Mouse (Mus musculus) heart, postnatal 0 days (tissue): ENCODE results near the gene 5730507C01Rik. TPM values are rescaled to one million over a fixed set of nuclear protein-coding genes. Genes with fewer than 3 reads are reported as not detected.
"Not testable (repeated sequence)": the region's sequence is repeated elsewhere in the genome, so short reads cannot be mapped to it uniquely, and the experiment has no call there.

Experiments used
- ATAC-seq: fragments of 200-750 bp; cut with Nextera tagmentation; 2 replicates; pipeline ENCODE4 v1.8.0; 2017; ENCODE audit warnings: low read depth, moderate number of reproducible peaks, moderate library complexity; ENCODE audit not compliant: insufficient read depth
- DNase-seq: peaks from one replicate; pipeline ENCODE4 v3.0.0-alpha.2; 2016; ENCODE audit warnings: low spot score
- H3K27ac ChIP-seq: fragments of 300-500 bp; sonication (generic); 2 replicates; pipeline ENCODE4 v1.5.1; 2014; ENCODE audit warnings: low read depth, mild to moderate bottlenecking
- H3K27me3 ChIP-seq: fragments of 300-500 bp; sonication (generic); 2 replicates; pipeline ENCODE4 v1.6.1; 2014; ENCODE audit warnings: low read length, mixed read lengths; ENCODE audit not compliant: control insufficient read depth, insufficient read depth
- H3K36me3 ChIP-seq: fragments of 300-500 bp; sonication (generic); replicated peaks from 2 replicates; pipeline ENCODE4 v1.6.1; 2014; ENCODE audit warnings: low read length, mixed read lengths; ENCODE audit not compliant: control insufficient read depth, insufficient read depth
- H3K4me1 ChIP-seq: fragments of 300-500 bp; sonication (generic); 2 replicates; pipeline ENCODE4 v1.6.1; 2014; ENCODE audit warnings: antibody characterized with exemption; ENCODE audit not compliant: control insufficient read depth, insufficient read depth
- H3K4me2 ChIP-seq: fragments of 300-500 bp; sonication (generic); 2 replicates; pipeline ENCODE4 v1.6.1; 2014; ENCODE audit warnings: low read depth, mild to moderate bottlenecking, low read length, moderate library complexity
- H3K4me3 ChIP-seq: fragments of 300-500 bp; sonication (generic); 2 replicates; pipeline ENCODE4 v1.5.1; 2014; ENCODE audit warnings: low read depth, low read length
- H3K9ac ChIP-seq: fragments of 300-500 bp; sonication (generic); replicated peaks from 2 replicates; pipeline ENCODE4 v1.6.1; 2014; ENCODE audit warnings: low read depth, low read length, mixed read lengths
- H3K9me3 ChIP-seq: fragments of 300-500 bp; sonication (generic); replicated peaks from 2 replicates; pipeline ENCODE4 v1.6.1; 2016; ENCODE audit warnings: low read length; ENCODE audit not compliant: control insufficient read depth
- CTCF ChIP-seq: IDR thresholded peaks from 2 replicates; pipeline ENCODE4 v1.5.1; 2016; ENCODE audit warnings: antibody characterized with exemption, control low read depth, low read depth
- EP300 ChIP-seq: IDR thresholded peaks from 2 replicates; pipeline ENCODE4 v1.6.1; 2016; ENCODE audit warnings: antibody characterized with exemption, low read depth
- WGBS: fragments of 180-500 bp; shearing (Covaris S2); extraction: QIAGEN DNeasy Blood & Tissue Kit; methylation state at CpG from one replicate; pipeline ENCODE4 v1.1.7; 2014; 5-methylcytosine and 5-hydroxymethylcytosine counted together
- polyA plus RNA-seq: library from polyadenylated mRNA; unstranded; fragments of >200 nt; fragmentation: Nextera tagmentation; extraction: Ambion mirVana; gene quantifications from 2 replicates; pipeline ENCODE4 v1.2.1, GENCODE M21; 2015
- total RNA-seq: library from RNA; depleted of rRNA; stranded (reverse); fragments of >200 nt; gene quantifications from 2 replicates; pipeline ENCODE4 v1.2.3, GENCODE M21; 2014; ENCODE audit warnings: low replicate concordance; rRNA removed

Gene 5730507C01Rik
- total RNA-seq (not detected in 2 replicates), polyA plus RNA-seq (0.26 and 0.27 TPM in 2 replicates)

GRCm38 (mm10) chr12:18514171-18514570 lies at the start of gene 5730507C01Rik:
Gene 5730507C01Rik (plus strand): TSS chr12:18514510.
- 5% methylated on average over 36 of the region's 36 CpGs for WGBS

DNA sequence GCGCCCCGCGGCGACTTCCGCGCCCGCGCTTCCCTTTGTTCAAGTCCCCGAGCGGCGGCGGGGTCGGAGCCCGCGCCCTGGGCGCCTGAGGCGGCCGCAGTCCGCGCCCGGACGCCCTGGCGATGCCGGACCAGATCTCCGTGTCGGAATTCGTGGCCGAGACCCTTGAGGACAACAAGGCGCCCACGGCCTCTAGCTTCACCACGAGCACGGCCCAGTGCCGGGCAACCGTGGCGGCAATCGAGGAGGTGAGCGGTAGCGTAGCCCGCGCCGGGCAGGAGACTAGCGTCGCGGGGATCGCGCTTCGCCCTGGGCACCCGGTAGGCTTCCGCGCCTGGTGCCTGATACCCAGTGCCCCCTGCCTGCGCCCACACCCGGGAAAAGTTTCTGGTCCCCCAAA lies 306 bp downstream of the 5730507C01Rik start:
- not testable (repeated sequence) for H3K36me3 ChIP-seq, H3K27ac ChIP-seq, H3K9me3 ChIP-seq, H3K27me3 ChIP-seq, DNase-seq, H3K9ac ChIP-seq, H3K4me1 ChIP-seq, ATAC-seq
- peak overlapping the region; percentile 44 for H3K4me2 ChIP-seq
- 4% methylated on average over 44 of the region's 52 CpGs for WGBS
- peak overlapping the region; percentile 37 for H3K4me3 ChIP-seq

More at GRCm38 (mm10) chr12:18514171-18514570, at the start of gene 5730507C01Rik:
- Histone ChIP-seq H3K27ac (no peak within 1 kb of the TSS), H3K9ac (no peak within 1 kb of the TSS), H3K9me3 (0 out of 2 replicates have a peak, but pooled peaks cover 8% of the 10 kb centered on the region), H3K4me3 (peak within 1 kb of the TSS; percentile 37), H3K4me2 (peak within 1 kb of the TSS; percentile 44), H3K27me3 (no peaks in the 10 kb centered on the region), H3K4me1 (no peaks in the 10 kb centered on the region), H3K36me3 (no peaks in the 10 kb centered on the region)
- DNase-seq (peak; percentile 4), ATAC-seq (no peak)
- TF ChIP-seq CTCF (no peak), EP300 (no peak)

DNA sequence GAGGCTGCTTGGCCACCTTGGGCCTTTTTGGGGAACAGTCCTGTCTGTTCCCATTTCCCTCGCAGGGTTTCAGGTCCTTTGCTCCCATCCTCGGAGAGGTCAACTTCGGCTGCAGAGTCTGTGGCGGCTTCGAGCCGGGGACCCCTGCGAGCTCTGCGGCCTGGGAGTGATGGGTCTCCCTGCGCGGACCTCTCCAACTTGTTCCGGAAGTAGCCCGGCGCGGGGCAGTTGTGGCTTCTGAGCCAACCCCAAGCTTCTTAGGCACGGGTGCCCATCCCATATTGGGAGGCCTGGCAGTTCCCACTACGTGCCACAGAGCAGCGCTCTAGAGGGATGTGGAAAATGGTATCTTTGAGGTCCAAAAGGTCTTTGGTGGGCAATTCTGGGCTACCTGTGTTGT lies 767 bp downstream of the 5730507C01Rik start:
- ATAC-seq, H3K27me3 ChIP-seq, DNase-seq, H3K27ac ChIP-seq, H3K4me1 ChIP-seq, H3K9ac ChIP-seq, H3K4me3 ChIP-seq, H3K9me3 ChIP-seq, H3K4me2 ChIP-seq, H3K36me3 ChIP-seq: not testable (repeated sequence)
- WGBS: 10% methylated on average over 17 of the region's 17 CpGs
